Mouse (Mus musculus): ENCODE results near the gene Gm15294. TPM values are rescaled to one million over a fixed set of nuclear protein-coding genes. Genes with fewer than 3 reads are reported as not detected.

The Gm15294 gene
- polyA plus RNA-seq (2012; rRNA removed): not detected in 2 replicates

DNA sequence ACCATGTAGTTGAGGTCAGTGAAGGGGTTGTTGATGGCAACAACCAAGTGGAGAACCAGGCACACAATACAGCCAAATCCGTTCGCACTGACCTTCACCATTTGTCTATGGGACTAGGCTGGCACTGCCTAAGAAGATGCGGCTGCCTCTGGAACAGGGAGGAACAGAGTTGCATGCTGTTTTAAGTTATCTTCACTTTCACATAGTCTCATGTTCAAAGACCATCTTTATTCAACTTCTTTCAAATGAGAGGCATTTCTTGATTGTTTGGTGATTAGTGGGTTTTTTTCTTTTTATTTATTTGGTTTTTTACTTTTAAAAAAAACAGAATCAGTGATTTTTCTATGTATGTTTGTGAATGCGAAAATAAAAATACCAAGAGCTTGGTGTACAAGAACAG, at the start of gene Gm15294:
TSS of gene Gm15294 (minus strand) at position 101 of the 400 bp plus-strand sequence.

Other genes starting within 250 kb of the Gm15294 start
- 2.7 and 3.1 TPM in 2 replicates for gene Irs4, start 150.0 kb downstream of the Gm15294 start, polyA plus RNA-seq (2012; rRNA removed)

Measured in central nervous system, embryonic 18 days (tissue).